Mouse (Mus musculus) kidney, adult 2 months (tissue): ENCODE results near the gene Acsf3. TPM values are rescaled to one million over a fixed set of nuclear protein-coding genes. Genes with fewer than 3 reads are reported as not detected.
A peak's percentile ranks its signal among the peaks of the same experiment; 100 is the strongest.

Source experiments
- DNase-seq: peaks from one replicate; pipeline ENCODE4 v3.0.0; 2021
- H3K27ac ChIP-seq: fragments of 200-500 bp; 2 replicates; pipeline ENCODE4 v1.5.1; 2012; ENCODE audit warnings: low read depth, low read length, control low read depth, inconsistent platforms; ENCODE audit not compliant: insufficient read depth
- H3K27me3 ChIP-seq: fragments of 200-500 bp; replicated peaks from 2 replicates; pipeline ENCODE4 v1.6.1; 2012; ENCODE audit warnings: mild to moderate bottlenecking, moderate library complexity, low read length, inconsistent platforms; ENCODE audit not compliant: control insufficient read depth, insufficient read depth
- H3K36me3 ChIP-seq: fragments of 200-500 bp; 2 replicates; pipeline ENCODE4 v1.6.1; 2012; ENCODE audit warnings: mild to moderate bottlenecking, moderate library complexity, low read length, inconsistent platforms; ENCODE audit not compliant: control insufficient read depth, insufficient read depth
- H3K4me1 ChIP-seq: fragments of 200-500 bp; 2 replicates; pipeline ENCODE4 v1.6.1; 2011; ENCODE audit warnings: low read length; ENCODE audit not compliant: control insufficient read depth, insufficient read depth
- H3K4me3 ChIP-seq: fragments of 200-500 bp; 2 replicates; pipeline ENCODE4 v1.5.1; 2011; ENCODE audit warnings: mild to moderate bottlenecking, low read depth, low read length, control low read depth; ENCODE audit not compliant: insufficient read depth
- CTCF ChIP-seq: fragments of 200-500 bp; conservative IDR thresholded peaks from 2 replicates; pipeline ENCODE4 v1.5.1; 2011; ENCODE audit warnings: low read depth, mild to moderate bottlenecking, control low read depth, low read length, moderate library complexity, mixed read lengths; ENCODE audit not compliant: insufficient read depth, insufficient read length
- POLR2A ChIP-seq: fragments of 200-500 bp; IDR thresholded peaks from one replicate; pipeline ENCODE4 v1.6.1; 2011; ENCODE audit warnings: low read depth, low read length, control low read depth
- WGBS: fragments of 180-500 bp; shearing (Covaris S2); methylation state at CpG from one replicate; pipeline ENCODE4 v1.1.7; 2018; 5-methylcytosine and 5-hydroxymethylcytosine counted together
- polyA plus RNA-seq: library from polyadenylated mRNA; depleted of rRNA; stranded (reverse); fragments of >200 nt; gene quantifications from 2 replicates; pipeline ENCODE4 v1.2.3, GENCODE M21; 2012

The Acsf3 gene
- polyA plus RNA-seq, 1 experiment: 73.9 TPM

DNA sequence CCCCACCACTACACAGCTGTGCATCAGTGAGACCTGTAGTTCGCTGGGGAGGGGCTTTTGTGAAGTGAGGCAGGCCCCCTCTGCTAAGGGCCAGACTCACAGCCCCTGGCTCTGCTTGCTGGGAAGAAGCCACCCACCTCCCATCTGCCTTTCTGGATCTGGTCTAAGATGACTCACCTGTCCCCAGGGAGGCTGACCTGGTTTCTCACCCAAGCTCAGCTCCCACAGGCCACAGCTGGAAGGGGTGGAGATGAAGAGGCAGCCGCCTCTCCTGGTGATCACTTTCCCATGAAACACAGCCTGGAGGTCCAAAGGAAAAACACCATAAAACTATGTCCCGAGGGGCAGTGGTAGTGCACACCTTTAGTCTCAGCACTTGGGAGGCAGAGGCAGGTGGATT lies 54.1 kb downstream of the Acsf3 start:
- Histone ChIP-seq H3K4me1 (peaks cover 9% of the 10 kb centered on the region), H3K27ac (no peak overlapping the region), H3K4me3 (no peak overlapping the region), H3K27me3 (no peaks in the 10 kb centered on the region), H3K36me3 (no peaks in the 10 kb centered on the region)
- TF ChIP-seq CTCF (no peak), POLR2A (no peak)
- WGBS: 70% methylated on average over 3 of the region's 3 CpGs
- DNase-seq: no peak

DNA sequence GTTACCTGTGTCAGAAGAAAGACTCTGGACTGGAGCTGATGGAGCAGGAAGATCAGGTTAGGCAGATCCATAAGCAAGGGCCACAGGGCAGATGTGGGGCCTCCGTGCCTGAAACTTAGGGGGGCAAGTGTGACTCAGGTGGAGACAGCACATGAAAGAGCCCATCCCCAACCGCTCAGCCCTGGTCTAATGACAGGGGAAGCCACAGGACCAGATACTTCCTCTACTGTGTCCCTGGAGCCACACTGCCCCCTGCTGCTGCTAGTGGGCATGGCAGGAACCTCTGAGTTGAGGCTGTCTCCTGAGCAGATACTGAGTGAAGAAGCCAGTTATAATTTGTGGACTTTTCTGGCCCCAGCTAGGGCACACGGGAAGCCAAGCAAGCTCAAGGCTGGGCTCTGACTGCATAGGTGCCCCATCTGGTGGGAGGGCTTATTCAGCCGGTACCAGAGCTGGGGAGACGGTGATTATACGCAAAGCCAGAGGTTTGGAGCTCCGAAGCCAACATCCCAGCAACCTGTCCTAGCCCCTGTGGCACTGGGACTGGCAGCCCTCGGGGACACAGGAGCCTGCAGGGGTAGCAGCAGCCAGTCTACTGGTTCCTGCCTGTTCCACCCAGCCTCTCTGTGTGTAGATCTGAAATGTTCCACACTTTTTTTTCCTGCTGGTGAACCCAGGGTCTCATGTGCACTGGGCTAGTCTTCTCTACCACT lies 55.2 kb downstream of the Acsf3 start:
- no peaks in the 10 kb centered on the region for H3K36me3 ChIP-seq
- H3K27ac ChIP-seq: no peak overlapping the region
- peaks cover 2% of the 10 kb centered on the region for H3K4me1 ChIP-seq
- no peak for TF ChIP-seq POLR2A
- TF ChIP-seq CTCF: peak; percentile 99; the same call in 1 of the 2 replicates
- no peak overlapping the region for H3K4me3 ChIP-seq
- H3K27me3 ChIP-seq: no peaks in the 10 kb centered on the region
- DNase-seq: peak; percentile 91
- WGBS: 38% methylated on average over 8 of the region's 8 CpGs

GRCm38 (mm10) chr8:122834416-122834815 lies 59.1 kb downstream of the Acsf3 start:
- TF ChIP-seq CTCF: no peak

GRCm38 (mm10) chr8:122834971-122835370 lies 59.7 kb downstream of the Acsf3 start:
- DNase-seq: peak; percentile 76
- no peaks in the 10 kb centered on the region for H3K27me3 ChIP-seq
- no peak overlapping the region for H3K4me3 ChIP-seq
- H3K27ac ChIP-seq: no peak overlapping the region
- TF ChIP-seq POLR2A (no peak), CTCF (peak; percentile 91)
- H3K36me3 ChIP-seq: no peaks in the 10 kb centered on the region
- WGBS: 23% methylated on average over 8 of the region's 8 CpGs
- no peaks in the 10 kb centered on the region for H3K4me1 ChIP-seq

More at GRCm38 (mm10) chr8:122834416-122834815, 59.1 kb downstream of the Acsf3 start:
- peak; percentile 52 for DNase-seq
- 79% methylated on average over 8 of the region's 8 CpGs for WGBS
- Histone ChIP-seq H3K36me3 (no peaks in the 10 kb centered on the region), H3K4me3 (no peak overlapping the region), H3K27ac (no peak overlapping the region), H3K27me3 (no peaks in the 10 kb centered on the region), H3K4me1 (no peaks in the 10 kb centered on the region)

DNA sequence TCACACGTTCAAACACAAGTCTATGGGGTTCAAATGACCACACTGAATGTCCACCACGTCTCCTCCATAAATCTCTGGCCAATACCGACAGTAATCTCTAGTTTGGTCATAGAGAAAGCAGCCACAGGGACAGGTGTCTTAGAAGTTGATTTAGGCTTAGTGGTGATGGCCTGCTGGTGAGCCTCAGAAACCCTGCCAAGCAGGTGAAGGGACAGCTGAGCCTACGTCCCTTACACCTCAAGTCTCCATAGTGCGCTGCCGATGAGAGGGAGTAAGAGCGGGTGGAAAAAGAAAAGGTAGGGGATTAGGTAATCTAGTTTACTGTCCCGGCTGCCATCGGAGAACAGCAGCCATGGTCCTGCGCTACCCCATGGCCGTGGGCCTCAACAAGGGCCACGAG lies 60.9 kb downstream of the Acsf3 start:
- no peak for TF ChIP-seq POLR2A
- no peak for TF ChIP-seq CTCF

GRCm38 (mm10) chr8:122836696-122837095 lies 61.4 kb downstream of the Acsf3 start:
- WGBS: 76% methylated on average over 13 of the region's 13 CpGs
- Histone ChIP-seq H3K4me3 (no peak overlapping the region), H3K27ac (no peak overlapping the region), H3K36me3 (no peaks in the 10 kb centered on the region), H3K4me1 (no peaks in the 10 kb centered on the region), H3K27me3 (no peaks in the 10 kb centered on the region)
- TF ChIP-seq POLR2A (no peak), CTCF (no peak)
- DNase-seq: no peak

More for the DNA sequence above, 60.9 kb downstream of the Acsf3 start:
- no peaks in the 10 kb centered on the region for H3K27me3 ChIP-seq
- H3K4me3 ChIP-seq: no peak overlapping the region
- no peaks in the 10 kb centered on the region for H3K4me1 ChIP-seq
- DNase-seq: no peak
- H3K27ac ChIP-seq: no peak overlapping the region
- no peaks in the 10 kb centered on the region for H3K36me3 ChIP-seq
- WGBS: 82% methylated on average over 12 of the region's 12 CpGs

GRCm38 (mm10) chr8:122844161-122844560 lies 68.9 kb downstream of the Acsf3 start:
- no peak for TF ChIP-seq POLR2A
- no peak for TF ChIP-seq CTCF
- H3K4me1 ChIP-seq: no peaks in the 10 kb centered on the region
- 61% methylated on average over 3 of the region's 3 CpGs for WGBS
- H3K27me3 ChIP-seq: no peaks in the 10 kb centered on the region
- H3K27ac ChIP-seq: no peak overlapping the region
- DNase-seq: no peak
- H3K36me3 ChIP-seq: no peaks in the 10 kb centered on the region
- no peak overlapping the region for H3K4me3 ChIP-seq
